Mouse (Mus musculus) megakaryocyte, adult 5-6 weeks (primary cell): ENCODE measurements around the gene Gabrg3. TPM values are rescaled to one million over a fixed set of nuclear protein-coding genes. Genes with fewer than 3 reads are reported as not detected.

Source experiments
- ATAC-seq: 2 replicates; pipeline ENCODE4 v1.8.0; 2016; ENCODE audit warnings: mild to moderate bottlenecking, inconsistent platforms; ENCODE audit not compliant: poor library complexity, severe bottlenecking
- total RNA-seq, 2 experiments: library from RNA; stranded (forward) in 1 of 2; stranded (reverse) in 1 of 2; fragments of 153-499, 151-499 nt in 1 of 2; fragments of 221-1000, 200-1000 nt in 1 of 2; gene quantifications; 2 replicates each; pipeline versions ENCODE4 v1.2.3 to v1.2.4; 2015 to 2017

Gene Gabrg3
- total RNA-seq, 2 experiments from 2014 or later: not detected

GRCm38 (mm10) chr7:56765612-56766445 is 621.2 kb downstream of the Gabrg3 start:
- ATAC-seq: no peak

- ATAC-seq: no peak
Observed at GRCm38 (mm10) chr7:56729225-56729624, 657.8 kb downstream of the Gabrg3 start.

Other genes with a start within 250 kb of the Gabrg3 start
- gene Gabrb3, start 32.5 kb upstream of the Gabrg3 start, total RNA-seq (2015): not detected in 2 replicates
- not detected in 2 replicates for gene Gabrb3, start 32.5 kb upstream of the Gabrg3 start, total RNA-seq (2017)
- gene Gabra5, start 122.9 kb upstream of the Gabrg3 start, total RNA-seq (2015): not detected in 2 replicates
- not detected in 2 replicates for gene Gabra5, start 122.9 kb upstream of the Gabrg3 start, total RNA-seq (2017)